Mouse (Mus musculus): ENCODE measurements around the gene Prune2. TPM values are rescaled to one million over a fixed set of nuclear protein-coding genes. Genes with fewer than 3 reads are reported as not detected.

The Prune2 gene
- polyA plus RNA-seq, 1 experiment: 10.9 TPM

- no peaks in the 10 kb centered on the region for H3K27me3 ChIP-seq (ENCODE audit: control insufficient read depth, insufficient read depth, low read length, poor library complexity, severe bottlenecking)
- no peak overlapping the region for H3K27ac ChIP-seq (ENCODE audit: insufficient read depth, low read length)
- no peaks in the 10 kb centered on the region for H3K4me1 ChIP-seq (ENCODE audit: control insufficient read depth, insufficient read depth, low read length)
- TF ChIP-seq POLR2A (IDR thresholded peaks at IDR 0.05; ENCODE audit: insufficient read depth, low read length) (no peak), CTCF (IDR thresholded peaks at IDR 0.05; ENCODE audit: low read depth, low read length) (no peak)
- H3K9me3 ChIP-seq (replicated peaks; ENCODE audit: control insufficient read depth, insufficient read depth, low read length, poor library complexity, severe bottlenecking): no peaks in the 10 kb centered on the region
- H3K4me3 ChIP-seq (ENCODE audit: low read depth, low read length): no peak overlapping the region
- no peak overlapping the region for H3K9ac ChIP-seq (ENCODE audit: low read depth, poor library complexity, severe bottlenecking)
- no peaks in the 10 kb centered on the region for H3K36me3 ChIP-seq (ENCODE audit: control insufficient read depth, insufficient read depth, low read length, poor library complexity, severe bottlenecking)
These were observed 3.6 kb downstream of the Prune2 start for GRCm38 (mm10) chr19:16959551-16959950.

GRCm38 (mm10) chr19:16961036-16961435, 5.1 kb downstream of the Prune2 start:
- no peaks in the 10 kb centered on the region for H3K4me1 ChIP-seq (ENCODE audit: control insufficient read depth, insufficient read depth, low read length)
- TF ChIP-seq CTCF (IDR thresholded peaks at IDR 0.05; ENCODE audit: low read depth, low read length) (no peak), EP300 (IDR thresholded peaks at IDR 0.05; ENCODE audit: insufficient read depth, low read depth, low read length) (no peak), POLR2A (IDR thresholded peaks at IDR 0.05; ENCODE audit: insufficient read depth, low read length) (no peak)
- no peaks in the 10 kb centered on the region for H3K27me3 ChIP-seq (ENCODE audit: control insufficient read depth, insufficient read depth, low read length, poor library complexity, severe bottlenecking)
- no peaks in the 10 kb centered on the region for H3K9me3 ChIP-seq (replicated peaks; ENCODE audit: control insufficient read depth, insufficient read depth, low read length, poor library complexity, severe bottlenecking)
- no peak overlapping the region for H3K27ac ChIP-seq (ENCODE audit: insufficient read depth, low read length)
- no peaks in the 10 kb centered on the region for H3K36me3 ChIP-seq (ENCODE audit: control insufficient read depth, insufficient read depth, low read length, poor library complexity, severe bottlenecking)
- no peak overlapping the region for H3K9ac ChIP-seq (ENCODE audit: low read depth, poor library complexity, severe bottlenecking)
- H3K4me3 ChIP-seq (ENCODE audit: low read depth, low read length): no peak overlapping the region

- H3K27ac ChIP-seq (ENCODE audit: insufficient read depth, low read length): no peak overlapping the region
- no peaks in the 10 kb centered on the region for H3K36me3 ChIP-seq (ENCODE audit: control insufficient read depth, insufficient read depth, low read length, poor library complexity, severe bottlenecking)
- H3K9me3 ChIP-seq (replicated peaks; ENCODE audit: control insufficient read depth, insufficient read depth, low read length, poor library complexity, severe bottlenecking): no peaks in the 10 kb centered on the region
- no peaks in the 10 kb centered on the region for H3K27me3 ChIP-seq (ENCODE audit: control insufficient read depth, insufficient read depth, low read length, poor library complexity, severe bottlenecking)
- no peak overlapping the region for H3K9ac ChIP-seq (ENCODE audit: low read depth, poor library complexity, severe bottlenecking)
- no peak for TF ChIP-seq EP300 (IDR thresholded peaks at IDR 0.05; ENCODE audit: insufficient read depth, low read depth, low read length)
- no peak for TF ChIP-seq CTCF (IDR thresholded peaks at IDR 0.05; ENCODE audit: low read depth, low read length)
- TF ChIP-seq POLR2A (IDR thresholded peaks at IDR 0.05; ENCODE audit: insufficient read depth, low read length): no peak
- no peaks in the 10 kb centered on the region for H3K4me1 ChIP-seq (ENCODE audit: control insufficient read depth, insufficient read depth, low read length)
- no peak overlapping the region for H3K4me3 ChIP-seq (ENCODE audit: low read depth, low read length)
These were observed 7.3 kb downstream of the Prune2 start for GRCm38 (mm10) chr19:16963178-16963577.

DNA sequence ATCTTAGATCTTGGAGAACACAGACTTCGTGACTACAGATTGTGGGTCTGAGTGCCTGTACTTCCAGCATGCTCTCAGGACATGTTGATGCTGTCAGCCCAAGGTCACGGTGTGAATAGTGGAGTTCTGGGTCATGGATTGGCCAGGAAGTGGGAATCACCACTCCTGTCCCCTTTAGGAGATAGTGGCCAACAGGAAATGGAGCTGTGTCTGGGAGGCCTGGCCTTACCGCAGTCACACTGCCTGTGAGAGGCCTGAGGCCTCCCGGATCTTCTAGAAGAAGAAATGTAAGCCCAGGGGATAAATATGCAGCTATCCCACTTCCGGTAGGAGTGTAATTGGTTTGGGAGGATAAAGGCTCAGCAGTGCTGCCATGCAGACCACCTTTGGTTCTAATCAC, 12.8 kb downstream of the Prune2 start:
- TF ChIP-seq POLR2A (IDR thresholded peaks at IDR 0.05; ENCODE audit: insufficient read depth, low read length) (no peak), EP300 (IDR thresholded peaks at IDR 0.05; ENCODE audit: insufficient read depth, low read depth, low read length) (no peak), CTCF (IDR thresholded peaks at IDR 0.05; ENCODE audit: low read depth, low read length) (no peak)
- H3K27ac ChIP-seq (ENCODE audit: insufficient read depth, low read length): no peak overlapping the region
- H3K4me1 ChIP-seq (ENCODE audit: control insufficient read depth, insufficient read depth, low read length): no peaks in the 10 kb centered on the region
- no peaks in the 10 kb centered on the region for H3K9me3 ChIP-seq (replicated peaks; ENCODE audit: control insufficient read depth, insufficient read depth, low read length, poor library complexity, severe bottlenecking)
- H3K36me3 ChIP-seq (ENCODE audit: control insufficient read depth, insufficient read depth, low read length, poor library complexity, severe bottlenecking): no peaks in the 10 kb centered on the region
- H3K4me3 ChIP-seq (ENCODE audit: low read depth, low read length): no peak overlapping the region
- no peak overlapping the region for H3K9ac ChIP-seq (ENCODE audit: low read depth, poor library complexity, severe bottlenecking)
- no peaks in the 10 kb centered on the region for H3K27me3 ChIP-seq (ENCODE audit: control insufficient read depth, insufficient read depth, low read length, poor library complexity, severe bottlenecking)

GRCm38 (mm10) chr19:16970612-16971011, 14.7 kb downstream of the Prune2 start:
- no peaks in the 10 kb centered on the region for H3K27me3 ChIP-seq (ENCODE audit: control insufficient read depth, insufficient read depth, low read length, poor library complexity, severe bottlenecking)
- H3K27ac ChIP-seq (ENCODE audit: insufficient read depth, low read length): no peak overlapping the region
- no peaks in the 10 kb centered on the region for H3K36me3 ChIP-seq (ENCODE audit: control insufficient read depth, insufficient read depth, low read length, poor library complexity, severe bottlenecking)
- H3K4me3 ChIP-seq (ENCODE audit: low read depth, low read length): no peak overlapping the region
- H3K9ac ChIP-seq (ENCODE audit: low read depth, poor library complexity, severe bottlenecking): no peak overlapping the region
- H3K4me1 ChIP-seq (ENCODE audit: control insufficient read depth, insufficient read depth, low read length): no peaks in the 10 kb centered on the region
- no peak for TF ChIP-seq POLR2A (IDR thresholded peaks at IDR 0.05; ENCODE audit: insufficient read depth, low read length)
- TF ChIP-seq CTCF (IDR thresholded peaks at IDR 0.05; ENCODE audit: low read depth, low read length): no peak
- no peak for TF ChIP-seq EP300 (IDR thresholded peaks at IDR 0.05; ENCODE audit: insufficient read depth, low read depth, low read length)
- no peaks in the 10 kb centered on the region for H3K9me3 ChIP-seq (replicated peaks; ENCODE audit: control insufficient read depth, insufficient read depth, low read length, poor library complexity, severe bottlenecking)

DNA sequence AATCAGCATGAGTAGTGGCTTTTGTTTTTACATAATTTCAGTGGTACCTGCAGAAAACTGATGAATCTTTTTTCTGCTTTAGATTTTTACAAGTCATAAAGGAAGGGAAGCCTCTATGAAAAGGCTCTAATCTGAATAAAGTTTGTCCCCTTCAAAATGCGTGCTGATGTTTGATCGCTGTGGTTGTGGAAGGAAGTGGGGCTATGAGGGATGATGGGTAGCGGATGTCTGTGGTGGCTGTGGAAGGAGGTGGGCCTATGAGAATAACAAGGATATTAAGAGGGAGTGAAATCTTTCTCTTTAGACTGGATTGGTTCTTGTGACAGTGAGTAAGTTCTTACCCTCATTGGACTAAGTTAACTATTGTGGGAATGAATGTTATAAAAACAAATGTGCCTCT, 23.0 kb downstream of the Prune2 start:
- Histone ChIP-seq H3K9ac (ENCODE audit: low read depth, poor library complexity, severe bottlenecking) (no peak overlapping the region), H3K27ac (ENCODE audit: insufficient read depth, low read length) (no peak overlapping the region), H3K27me3 (ENCODE audit: control insufficient read depth, insufficient read depth, low read length, poor library complexity, severe bottlenecking) (no peaks in the 10 kb centered on the region), H3K4me1 (ENCODE audit: control insufficient read depth, insufficient read depth, low read length) (no peaks in the 10 kb centered on the region), H3K4me3 (ENCODE audit: low read depth, low read length) (no peak overlapping the region), H3K36me3 (ENCODE audit: control insufficient read depth, insufficient read depth, low read length, poor library complexity, severe bottlenecking) (no peaks in the 10 kb centered on the region), H3K9me3 (replicated peaks; ENCODE audit: control insufficient read depth, insufficient read depth, low read length, poor library complexity, severe bottlenecking) (no peaks in the 10 kb centered on the region)
- TF ChIP-seq CTCF (IDR thresholded peaks at IDR 0.05; ENCODE audit: low read depth, low read length) (no peak), EP300 (IDR thresholded peaks at IDR 0.05; ENCODE audit: insufficient read depth, low read depth, low read length) (no peak), POLR2A (IDR thresholded peaks at IDR 0.05; ENCODE audit: insufficient read depth, low read length) (no peak)
